Mouse (Mus musculus) heart, embryonic 11.5 days (tissue): ENCODE data around the gene Kcnq1. TPM values are rescaled to one million over a fixed set of nuclear protein-coding genes. Genes with fewer than 3 reads are reported as not detected.

Source experiments
- ATAC-seq: fragments of 200-750 bp; cut with Nextera tagmentation; replicated peaks from 2 replicates; pipeline ENCODE4 v1.8.0; 2017; ENCODE audit warnings: moderate library complexity; ENCODE audit not compliant: insufficient number of reproducible peaks, low FRiP score, low TSS enrichment
- H3K27ac ChIP-seq: fragments of 300-500 bp; sonication (generic); 2 replicates; pipeline ENCODE4 v1.5.1; 2014; ENCODE audit warnings: mild to moderate bottlenecking, low read depth, low read length
- H3K27me3 ChIP-seq: fragments of 300-500 bp; sonication (generic); 2 replicates; pipeline ENCODE4 v1.6.1; 2014; ENCODE audit warnings: mild to moderate bottlenecking, low read length, mixed read lengths; ENCODE audit not compliant: control insufficient read depth, insufficient read depth
- H3K36me3 ChIP-seq: fragments of 300-500 bp; sonication (generic); 2 replicates; pipeline ENCODE4 v1.6.1; 2014; ENCODE audit warnings: mild to moderate bottlenecking, low read length, moderate library complexity, mixed read lengths; ENCODE audit not compliant: control insufficient read depth, insufficient read depth
- H3K4me1 ChIP-seq: fragments of 300-500 bp; sonication (generic); 2 replicates; pipeline ENCODE4 v1.6.1; 2014; ENCODE audit warnings: low read length; ENCODE audit not compliant: control insufficient read depth, insufficient read depth
- H3K4me2 ChIP-seq: fragments of 300-500 bp; sonication (generic); 2 replicates; pipeline ENCODE4 v1.6.1; 2014; ENCODE audit warnings: mild to moderate bottlenecking, moderate library complexity
- H3K4me3 ChIP-seq: fragments of 300-500 bp; sonication (generic); 2 replicates; pipeline ENCODE4 v1.5.1; 2014; ENCODE audit warnings: low read depth, low read length
- H3K9ac ChIP-seq: fragments of 300-500 bp; sonication (generic); 2 replicates; pipeline ENCODE4 v1.6.1; 2014; ENCODE audit warnings: mild to moderate bottlenecking, low read depth, low read length, moderate library complexity
- H3K9me3 ChIP-seq: fragments of 300-500 bp; sonication (generic); replicated peaks from 2 replicates; pipeline ENCODE4 v1.6.1; 2016; ENCODE audit warnings: low read length; ENCODE audit not compliant: control insufficient read depth
- WGBS: fragments of 180-500 bp; shearing (Covaris S2); extraction: QIAGEN DNeasy Blood & Tissue Kit; methylation state at CpG from one replicate; pipeline ENCODE4 v1.1.7; 2014; ENCODE audit not compliant: insufficient replicate concordance; 5-methylcytosine and 5-hydroxymethylcytosine counted together
- polyA plus RNA-seq: library from polyadenylated mRNA; unstranded; fragments of >200 nt; fragmentation: Nextera tagmentation; extraction: Ambion mirVana; gene quantifications from 2 replicates; pipeline ENCODE4 v1.2.1, GENCODE M21; 2014

Gene Kcnq1
- polyA plus RNA-seq, 1 experiment from 2014 or later, result 9.2 TPM

- Histone ChIP-seq H3K9ac (no peak overlapping the region), H3K4me3 (no peak overlapping the region), H3K9me3 (no peaks in the 10 kb centered on the region), H3K27ac (no peak overlapping the region), H3K4me2 (no peak overlapping the region), H3K4me1 (no peaks in the 10 kb centered on the region), H3K36me3 (no peaks in the 10 kb centered on the region), H3K27me3 (no peaks in the 10 kb centered on the region)
- WGBS, result 79% methylated on average over 2 of the region's 2 CpGs
- ATAC-seq, result no peak
These were observed 95.1 kb downstream of the Kcnq1 start for GRCm38 (mm10) chr7:143201255-143201654.

DNA sequence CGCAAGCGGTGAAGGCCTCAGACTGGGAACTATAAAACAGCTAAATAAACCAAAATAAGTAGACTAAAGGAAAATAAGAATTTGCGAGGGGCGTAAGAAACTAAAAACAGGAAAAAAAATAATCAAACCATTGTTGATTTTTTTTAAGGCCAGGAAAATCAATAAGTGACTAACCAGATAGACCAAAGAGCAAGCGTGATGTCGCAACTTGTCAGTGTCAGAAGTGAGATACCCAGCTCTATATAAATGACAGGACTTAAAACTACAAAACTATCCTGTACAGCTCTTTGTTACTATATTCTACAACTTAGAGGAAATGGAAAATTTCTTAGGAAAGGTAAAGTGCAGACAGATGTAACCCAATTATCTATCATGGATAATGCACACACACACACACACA, 97.7 kb downstream of the Kcnq1 start:
- Histone ChIP-seq H3K9ac (no peak overlapping the region), H3K4me2 (no peak overlapping the region), H3K9me3 (no peaks in the 10 kb centered on the region), H3K27ac (no peak overlapping the region), H3K36me3 (no peaks in the 10 kb centered on the region), H3K4me3 (no peak overlapping the region), H3K4me1 (no peaks in the 10 kb centered on the region), H3K27me3 (no peaks in the 10 kb centered on the region)
- no peak for ATAC-seq
- 88% methylated on average over 6 of the region's 6 CpGs for WGBS

GRCm38 (mm10) chr7:143207044-143207443, 100.9 kb downstream of the Kcnq1 start:
- Histone ChIP-seq H3K4me1 (no peaks in the 10 kb centered on the region), H3K27me3 (no peaks in the 10 kb centered on the region), H3K9ac (no peak overlapping the region), H3K4me3 (no peak overlapping the region), H3K27ac (no peak overlapping the region), H3K9me3 (no peaks in the 10 kb centered on the region), H3K4me2 (no peak overlapping the region), H3K36me3 (no peaks in the 10 kb centered on the region)
- WGBS, result 62% methylated on average over 4 of the region's 4 CpGs
- no peak for ATAC-seq

DNA sequence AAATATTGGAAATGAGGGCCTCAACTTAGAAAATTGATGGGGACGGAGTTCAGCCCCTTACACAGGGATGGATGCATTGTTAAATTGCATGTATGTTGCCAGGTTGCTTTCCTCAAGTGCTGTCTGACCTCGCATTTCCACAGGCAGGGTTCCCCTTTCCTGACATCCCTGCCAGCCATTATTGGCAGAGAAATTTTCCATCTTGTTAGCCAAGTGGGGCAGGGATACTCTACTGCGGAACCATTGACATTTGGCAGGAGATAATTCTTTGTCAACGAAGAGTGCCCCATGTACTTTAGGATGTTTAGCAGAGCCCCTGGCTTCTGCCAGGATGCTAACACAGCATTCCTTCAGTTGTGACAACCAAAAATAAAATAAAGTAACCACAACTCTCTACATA, 104.6 kb downstream of the Kcnq1 start:
- WGBS, result 63% methylated on average over 4 of the region's 4 CpGs
- no peak for ATAC-seq

GRCm38 (mm10) chr7:143251206-143251605, 145.0 kb downstream of the Kcnq1 start:
- Histone ChIP-seq H3K9me3 (peaks cover 12% of the 10 kb centered on the region), H3K36me3 (peaks cover 20% of the 10 kb centered on the region), H3K4me1 (peaks cover 5% of the 10 kb centered on the region; the same call in 1 of the 2 replicates), H3K4me2 (no peak overlapping the region), H3K27ac (no peak overlapping the region), H3K9ac (no peak overlapping the region), H3K27me3 (no peaks in the 10 kb centered on the region), H3K4me3 (no peak overlapping the region)
- no peak for ATAC-seq
- WGBS, result 79% methylated on average over 2 of the region's 2 CpGs

More for the DNA sequence above, 104.6 kb downstream of the Kcnq1 start:
- Histone ChIP-seq H3K27ac (no peak overlapping the region), H3K4me2 (no peak overlapping the region), H3K36me3 (no peaks in the 10 kb centered on the region), H3K4me1 (no peaks in the 10 kb centered on the region), H3K27me3 (no peaks in the 10 kb centered on the region), H3K4me3 (no peak overlapping the region), H3K9me3 (no peaks in the 10 kb centered on the region), H3K9ac (no peak overlapping the region)

DNA sequence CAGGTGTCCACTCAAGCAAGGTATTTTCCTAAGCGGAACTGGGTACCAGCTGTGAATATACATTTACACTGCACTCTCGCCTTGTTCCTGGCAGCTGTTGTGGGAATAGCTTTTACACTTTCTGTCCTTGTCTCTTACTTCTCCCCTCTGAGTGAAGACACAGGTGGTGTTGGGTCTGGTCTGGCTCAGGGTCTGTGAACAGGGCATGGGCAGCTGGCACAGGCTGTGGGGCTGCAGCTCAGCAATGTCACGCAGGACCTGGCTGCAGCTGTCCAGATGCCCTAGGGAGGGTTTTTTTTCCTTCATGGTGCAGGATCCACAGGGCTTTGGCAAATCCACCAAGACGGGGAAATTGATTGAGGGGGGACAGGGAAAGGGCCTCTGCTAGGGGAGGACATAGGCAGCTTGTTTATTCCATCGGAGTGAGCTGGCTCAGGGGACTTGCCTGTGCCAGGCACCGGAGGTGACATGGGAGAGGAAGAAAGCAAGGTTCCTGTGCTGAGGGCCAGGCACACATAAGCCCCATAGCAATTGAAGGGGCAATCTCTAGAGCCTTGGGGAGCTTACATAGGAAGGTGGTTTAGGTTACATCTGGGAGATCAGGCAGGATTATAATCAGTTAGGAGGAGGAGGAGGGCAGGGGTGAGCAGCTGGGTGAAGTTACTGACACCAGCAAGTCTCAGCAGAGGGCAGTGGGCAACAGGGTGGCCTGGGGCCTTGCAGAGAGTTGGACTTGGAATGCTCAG, 147.1 kb downstream of the Kcnq1 start:
- Histone ChIP-seq H3K4me2 (no peak overlapping the region), H3K4me1 (peaks cover 6% of the 10 kb centered on the region; the same call in 1 of the 2 replicates), H3K9me3 (peaks cover 12% of the 10 kb centered on the region), H3K9ac (no peak overlapping the region), H3K4me3 (no peak overlapping the region), H3K27ac (no peak overlapping the region), H3K36me3 (peaks cover 20% of the 10 kb centered on the region), H3K27me3 (no peaks in the 10 kb centered on the region)
- 85% methylated on average over 6 of the region's 6 CpGs for WGBS
- ATAC-seq, result no peak

DNA sequence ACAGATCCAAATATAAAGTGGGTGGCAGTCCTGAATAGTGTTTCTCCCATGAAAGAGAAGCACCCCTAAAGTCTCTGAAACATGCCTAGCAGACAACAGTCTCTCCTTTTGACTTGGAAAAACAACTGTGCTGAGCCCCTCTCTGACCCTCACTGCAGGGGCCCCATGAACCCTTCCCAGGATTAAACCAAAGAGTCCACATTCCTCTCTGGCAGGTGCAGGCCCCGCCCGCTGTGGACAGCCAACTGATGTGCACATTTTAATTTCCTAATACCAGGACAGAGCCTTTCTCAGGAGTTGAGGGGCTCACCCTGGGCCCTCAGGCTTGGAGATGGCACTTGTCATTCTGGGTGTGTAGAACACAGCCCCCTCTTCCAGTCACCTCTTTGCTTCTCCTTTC, 148.7 kb downstream of the Kcnq1 start:
- peaks cover 6% of the 10 kb centered on the region; the same call in 1 of the 2 replicates for H3K4me1 ChIP-seq
- H3K36me3 ChIP-seq, result peaks cover 20% of the 10 kb centered on the region
- 87% methylated on average over 2 of the region's 2 CpGs for WGBS
- H3K27ac ChIP-seq, result no peak overlapping the region
- no peak overlapping the region for H3K4me3 ChIP-seq
- H3K27me3 ChIP-seq, result no peaks in the 10 kb centered on the region
- no peak overlapping the region for H3K4me2 ChIP-seq
- H3K9me3 ChIP-seq, result peaks cover 12% of the 10 kb centered on the region
- no peak for ATAC-seq
- no peak overlapping the region for H3K9ac ChIP-seq

GRCm38 (mm10) chr7:143261246-143261645, 155.1 kb downstream of the Kcnq1 start:
- H3K4me2 ChIP-seq, result no peak overlapping the region

GRCm38 (mm10) chr7:143263557-143263956, 157.4 kb downstream of the Kcnq1 start:
- no peak overlapping the region for H3K9ac ChIP-seq
- WGBS, result 56% methylated on average over 3 of the region's 3 CpGs
- 0 out of 2 replicates have a peak, but pooled peaks have one; percentile 5 for ATAC-seq
- H3K27me3 ChIP-seq, result no peaks in the 10 kb centered on the region
- peaks cover 52% of the 10 kb centered on the region for H3K4me1 ChIP-seq
- H3K27ac ChIP-seq, result no peak overlapping the region
- no peaks in the 10 kb centered on the region for H3K36me3 ChIP-seq
- no peak overlapping the region for H3K4me2 ChIP-seq
- H3K9me3 ChIP-seq, result no peaks in the 10 kb centered on the region
- H3K4me3 ChIP-seq, result no peak overlapping the region

More at GRCm38 (mm10) chr7:143261246-143261645, 155.1 kb downstream of the Kcnq1 start:
- no peak for ATAC-seq
- peaks cover 32% of the 10 kb centered on the region for H3K4me1 ChIP-seq
- H3K27me3 ChIP-seq, result no peaks in the 10 kb centered on the region
- H3K36me3 ChIP-seq, result no peaks in the 10 kb centered on the region
- no peak overlapping the region for H3K27ac ChIP-seq
- H3K4me3 ChIP-seq, result no peak overlapping the region
- H3K9ac ChIP-seq, result no peak overlapping the region
- no peaks in the 10 kb centered on the region for H3K9me3 ChIP-seq
